Mouse (Mus musculus): ENCODE results near the gene Pptc7.
"Not testable (repeated sequence)": the region's sequence is repeated elsewhere in the genome, so short reads cannot be mapped to it uniquely, and the experiment has no call there.

The Pptc7 gene

DNA sequence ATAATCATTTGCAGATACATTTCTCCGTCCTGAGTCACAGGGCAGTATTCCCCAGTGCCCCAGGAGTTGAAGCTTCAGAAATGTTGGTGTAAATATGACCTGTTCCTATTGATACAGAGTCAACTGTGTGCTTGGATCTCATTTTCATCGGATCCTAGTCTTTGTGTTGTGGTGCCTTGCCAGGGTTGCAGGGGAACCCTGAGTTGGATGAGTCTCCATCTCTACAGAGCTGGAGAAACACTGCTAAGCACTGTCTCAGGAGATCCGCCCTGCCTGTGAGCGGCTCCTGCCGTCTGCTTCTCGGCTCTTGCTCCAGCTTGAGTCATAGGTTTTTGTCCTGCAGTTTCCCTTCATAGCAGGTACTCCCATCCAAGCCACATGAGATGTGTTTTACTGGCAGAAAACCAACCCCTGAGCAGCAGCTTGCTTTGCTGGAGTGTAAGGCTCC lies 15.9 kb downstream of the Pptc7 start:
- no peak for DNase-seq (ENCODE audit: low spot score)

DNA sequence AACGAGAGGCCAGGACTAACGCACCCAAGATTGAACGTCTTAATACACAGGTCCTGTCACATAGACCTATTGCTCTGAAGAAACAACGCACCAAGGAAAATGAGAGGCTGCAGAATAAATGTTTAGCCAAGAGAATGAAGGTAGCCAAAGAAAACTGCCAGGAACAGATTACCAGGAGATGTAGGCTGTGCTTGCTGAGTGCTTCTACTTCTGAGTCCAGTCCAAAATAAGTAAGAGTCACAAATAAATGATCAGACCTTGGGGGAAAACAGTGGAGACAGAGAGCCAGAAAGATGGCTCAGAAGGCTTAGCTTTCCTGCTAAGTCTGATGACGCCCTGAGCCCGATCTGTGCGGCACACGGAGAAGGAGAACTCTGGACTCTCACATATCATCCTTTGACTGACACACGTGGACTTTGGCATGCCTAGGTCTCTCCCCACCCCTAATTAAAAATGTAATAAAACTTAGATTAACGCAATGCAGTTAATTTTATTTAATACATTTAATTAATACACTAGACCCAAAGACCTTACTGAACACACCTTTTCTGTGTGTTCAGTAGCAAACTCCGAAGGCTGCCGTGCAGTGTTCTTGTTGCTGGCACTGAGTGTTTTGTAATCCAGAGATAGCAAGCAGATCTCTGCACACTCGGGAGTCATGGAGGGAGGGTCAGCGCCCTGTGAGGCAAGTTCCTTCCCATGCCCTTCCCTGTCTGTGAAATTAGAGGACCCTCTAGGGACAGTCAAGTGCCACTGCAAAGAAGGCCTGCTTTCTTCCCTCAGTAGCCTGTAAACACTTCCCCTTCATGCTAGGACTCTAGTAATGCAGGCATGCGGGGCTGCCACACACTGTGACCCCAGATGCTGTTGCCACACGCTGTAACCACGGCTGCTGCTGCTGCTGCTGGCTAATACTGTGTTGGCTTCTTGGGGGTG lies 18.9 kb downstream of the Pptc7 start:
- DNase-seq (ENCODE audit: low spot score): no peak

DNA sequence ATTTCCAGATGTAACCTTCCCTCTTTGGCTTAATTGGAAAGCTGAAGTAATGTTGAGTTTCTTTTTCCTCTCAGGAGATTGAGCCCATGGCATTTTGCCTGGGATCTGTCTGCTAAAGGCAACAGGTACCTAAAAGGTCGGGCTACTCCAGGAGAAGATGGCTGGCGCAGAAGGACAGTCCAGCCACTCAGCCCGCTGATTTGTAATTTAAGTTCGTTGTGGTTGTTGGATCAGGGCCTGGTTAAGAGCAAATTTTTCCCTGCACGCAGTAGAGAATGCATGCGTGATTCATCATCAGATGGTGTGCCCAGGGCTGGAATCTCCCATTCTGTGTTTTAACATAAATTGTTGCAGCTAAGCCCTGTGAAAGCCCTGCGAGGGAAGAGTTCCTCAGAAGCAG lies 19.8 kb downstream of the Pptc7 start:
- no peak for DNase-seq (ENCODE audit: low spot score)

DNA sequence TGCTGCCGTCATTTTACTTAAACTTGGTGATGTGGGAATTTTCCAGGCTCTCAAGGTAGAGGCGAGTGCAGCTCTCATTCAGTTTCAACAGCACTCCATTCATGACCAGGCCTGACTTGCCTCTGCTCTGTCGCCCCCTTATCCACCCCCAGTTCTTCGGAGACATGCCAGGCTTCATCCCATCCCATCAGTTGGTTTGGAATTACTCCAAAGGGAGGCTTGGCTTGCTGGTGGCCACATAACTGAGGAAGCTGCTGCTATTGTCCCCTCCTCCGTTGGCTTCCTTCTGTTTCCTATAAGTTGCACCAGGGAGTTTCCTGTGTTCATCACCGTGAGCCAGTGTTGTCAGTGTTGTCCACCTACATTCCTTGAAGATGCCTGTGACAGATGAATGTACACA lies 20.4 kb downstream of the Pptc7 start:
- no peak for DNase-seq (ENCODE audit: low spot score)

DNA sequence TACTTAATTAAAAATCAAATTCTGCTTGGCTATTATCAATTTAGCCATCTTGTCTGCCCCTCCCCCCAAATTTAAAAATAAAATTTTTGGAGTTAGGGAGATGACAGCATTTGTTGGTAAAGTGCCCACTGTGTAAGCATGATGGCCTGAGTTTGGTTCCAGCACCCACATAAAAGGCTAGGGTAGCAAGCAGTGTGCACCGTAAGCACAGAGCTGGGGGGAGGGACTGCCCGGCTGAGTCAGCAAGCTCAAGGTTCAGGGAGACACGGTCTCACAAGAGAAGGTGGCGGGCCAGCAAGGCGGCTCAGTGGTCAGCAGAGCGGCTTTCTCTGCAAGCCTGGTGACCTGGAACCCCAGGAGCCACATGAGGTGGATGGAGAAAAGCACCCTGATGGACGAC lies 21.3 kb downstream of the Pptc7 start:
- no peak for DNase-seq (ENCODE audit: low spot score)

DNA sequence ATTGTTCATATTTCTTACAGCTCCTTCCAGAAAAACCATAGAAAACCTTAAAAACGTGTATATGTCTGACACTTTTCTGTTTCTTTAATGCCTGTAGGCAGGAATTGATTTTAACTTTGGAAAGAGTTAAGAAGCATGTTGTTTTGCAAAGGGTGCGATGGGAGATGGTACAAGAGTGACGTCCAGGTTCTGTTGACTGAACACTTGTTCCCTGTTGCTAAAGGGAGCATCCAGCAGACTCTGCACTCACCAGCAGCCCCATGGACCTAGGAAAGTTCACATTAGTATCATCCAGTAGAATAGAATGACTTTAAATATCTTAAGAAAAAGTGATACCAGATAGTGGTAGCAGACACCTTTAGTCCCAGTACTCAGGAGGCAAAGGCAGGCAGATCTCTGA lies 22.4 kb downstream of the Pptc7 start:
- no peak for DNase-seq (ENCODE audit: low spot score)

DNA sequence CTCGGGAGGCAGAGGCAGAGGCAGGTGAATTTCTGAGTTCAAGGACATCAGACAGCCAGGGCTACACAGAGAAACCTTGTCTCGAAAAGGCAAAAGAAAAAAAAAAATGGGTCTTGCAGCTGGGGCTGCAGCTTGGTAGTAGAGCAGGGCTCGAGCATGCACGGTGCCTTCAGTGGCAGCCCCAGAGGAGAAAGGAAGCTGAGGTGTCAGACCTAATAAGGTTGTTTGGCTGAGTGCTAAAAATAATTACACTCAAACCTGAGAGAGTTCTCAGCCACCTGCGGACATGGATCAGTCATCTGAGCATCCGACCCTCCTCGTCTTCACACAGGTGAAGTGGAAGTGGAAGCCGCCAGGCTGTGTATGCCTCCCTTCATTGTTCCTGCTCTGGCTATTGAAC lies 26.5 kb downstream of the Pptc7 start:
- DNase-seq (ENCODE audit: low spot score): peak; percentile 40

DNA sequence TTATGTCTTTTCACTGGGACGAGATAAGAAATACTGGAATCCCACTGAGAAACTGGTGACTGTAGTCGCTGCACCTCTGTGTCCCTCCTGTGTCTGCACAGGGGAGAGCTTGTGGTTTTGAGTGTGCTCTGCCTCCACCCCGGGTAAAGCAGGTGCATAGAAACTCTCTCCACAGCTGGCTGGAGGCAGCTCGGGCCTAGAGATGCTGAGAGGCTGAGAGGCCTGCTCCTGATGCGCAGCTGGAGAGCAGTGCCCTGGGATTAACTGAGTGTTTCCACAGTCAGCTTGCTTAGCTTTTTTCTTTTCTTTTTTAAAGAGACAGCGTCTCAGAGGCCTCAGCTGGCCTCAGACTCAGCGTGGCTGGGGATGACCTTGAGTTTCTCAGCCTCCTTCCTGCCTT lies 27.5 kb downstream of the Pptc7 start:
- no peak for DNase-seq (ENCODE audit: low spot score)

DNA sequence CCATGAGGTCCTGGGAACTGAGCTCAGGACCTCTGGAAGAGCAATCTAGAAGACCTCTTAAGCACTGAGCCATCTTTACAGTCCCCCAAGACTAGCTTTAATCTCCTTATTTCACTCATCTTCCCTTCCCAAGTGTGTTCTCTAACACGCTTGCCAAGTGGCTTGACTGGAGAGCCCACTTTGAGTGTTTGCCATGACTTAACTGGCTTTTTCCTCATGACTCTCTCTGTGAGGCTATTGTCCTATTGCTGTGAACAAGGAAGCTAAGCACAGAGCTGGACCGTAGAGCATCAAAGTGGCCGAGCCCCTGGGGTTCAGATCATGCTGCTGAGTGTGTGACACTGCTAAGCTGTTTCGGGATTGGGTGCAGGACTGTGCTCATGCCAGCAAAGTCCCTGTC lies 28.2 kb downstream of the Pptc7 start:
- DNase-seq (ENCODE audit: low spot score): no peak

DNA sequence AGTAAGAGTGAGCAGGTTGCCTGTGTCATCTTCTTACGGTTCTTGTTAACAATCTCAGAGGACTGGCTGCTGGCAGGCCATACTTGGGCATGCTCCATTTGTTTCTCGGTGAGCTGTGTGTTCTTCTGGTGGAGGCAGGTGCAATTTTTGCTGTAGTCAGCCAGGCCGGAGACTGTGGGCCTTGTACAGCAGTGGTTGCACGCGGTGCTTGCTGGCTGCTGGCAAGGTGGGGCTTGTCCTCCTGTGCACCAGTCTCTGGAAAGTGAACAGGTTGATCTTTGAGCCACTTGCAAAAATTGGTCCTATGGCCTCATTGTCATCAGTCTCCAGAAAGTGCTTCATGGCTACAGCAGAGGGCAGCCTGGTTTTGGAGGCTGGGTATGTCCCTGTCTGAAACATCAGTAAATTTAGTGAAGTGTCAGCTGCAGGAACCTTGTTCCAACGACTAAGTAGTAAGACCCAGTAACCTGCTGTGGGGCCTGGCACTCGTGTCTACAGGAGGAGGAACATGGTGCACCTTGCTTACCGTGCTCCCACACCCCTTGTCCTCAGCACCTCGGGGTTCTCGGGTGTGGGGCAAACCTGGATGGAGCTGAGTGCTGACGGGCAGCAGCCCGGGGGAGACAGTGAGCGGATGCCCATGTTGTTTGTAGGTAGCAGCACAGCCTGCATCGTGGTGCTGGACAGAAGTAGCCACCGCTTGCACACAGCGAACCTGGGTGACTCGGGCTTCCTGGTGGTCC lies 28.9 kb downstream of the Pptc7 start:
- no peak for DNase-seq (ENCODE audit: low spot score)

DNA sequence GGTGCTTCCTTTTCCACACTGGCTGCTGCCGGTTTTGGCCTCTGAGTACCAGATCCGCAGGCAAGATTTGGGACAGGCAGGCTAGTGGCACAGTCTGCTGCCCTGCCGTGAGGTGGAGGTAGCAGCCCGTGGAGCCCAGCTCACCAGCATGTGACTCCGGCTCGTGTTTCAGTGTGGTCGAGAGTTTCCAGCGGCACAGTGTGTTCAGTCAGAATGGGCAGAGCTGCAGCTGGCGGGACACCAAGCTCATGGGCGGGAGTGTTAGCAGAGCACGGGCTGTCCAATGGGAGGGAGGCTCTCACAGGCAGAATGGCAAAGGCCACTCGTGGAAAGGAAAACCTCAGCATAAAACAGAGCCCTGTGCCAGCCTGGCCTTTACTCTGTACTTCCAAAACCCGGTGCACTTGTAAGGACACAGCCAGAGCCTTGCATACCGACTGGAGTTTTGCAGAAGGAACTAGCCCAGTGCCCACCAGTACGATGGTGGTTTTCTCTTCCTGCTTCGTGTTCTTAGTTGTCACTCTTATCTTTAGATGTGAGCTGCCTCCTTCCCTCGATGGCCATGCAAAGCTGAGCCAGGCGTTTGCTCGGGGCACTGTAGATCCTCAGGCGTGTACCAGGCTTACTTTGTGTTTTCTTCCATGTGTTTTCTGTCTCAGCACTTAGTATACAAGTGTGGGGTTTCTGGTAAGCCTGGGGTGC lies 31.0 kb downstream of the Pptc7 start:
- DNase-seq (ENCODE audit: low spot score): peak; percentile 58

DNA sequence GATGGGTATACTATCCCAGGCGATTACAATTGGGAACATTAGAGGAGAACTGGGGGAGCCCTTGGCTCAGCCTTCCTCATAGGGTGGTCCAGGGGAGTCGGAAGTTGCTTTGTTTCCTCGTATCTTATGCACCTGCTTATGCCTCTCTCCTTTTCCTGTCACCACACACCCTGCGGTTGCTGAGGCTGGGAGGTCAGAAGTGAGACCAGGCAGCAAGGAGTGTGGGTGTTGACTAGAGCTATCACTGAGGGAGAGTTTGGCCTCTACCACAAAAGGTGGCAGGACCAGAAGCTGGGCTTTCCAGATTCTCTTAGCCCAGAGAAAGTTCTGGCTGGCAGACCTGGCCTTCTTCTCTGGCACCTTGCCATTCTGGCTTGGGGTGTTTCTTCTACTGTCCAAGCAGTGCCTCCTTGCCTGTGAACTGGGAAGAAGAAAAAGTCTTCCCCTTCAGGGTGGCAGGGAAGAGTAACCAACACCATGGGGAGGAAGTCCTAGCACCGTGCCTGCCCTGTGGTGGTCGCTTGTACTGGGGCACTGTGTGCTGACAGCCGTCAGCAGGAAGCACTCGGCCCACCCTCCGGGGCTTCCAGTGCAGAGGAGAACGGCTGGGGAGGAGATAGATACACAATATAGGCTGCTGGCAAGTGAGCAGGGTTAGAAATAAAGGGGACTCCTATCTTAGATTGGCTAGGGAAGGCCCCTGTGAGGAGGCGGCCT lies 33.3 kb downstream of the Pptc7 start:
- DNase-seq (ENCODE audit: low spot score): peak; percentile 43

DNA sequence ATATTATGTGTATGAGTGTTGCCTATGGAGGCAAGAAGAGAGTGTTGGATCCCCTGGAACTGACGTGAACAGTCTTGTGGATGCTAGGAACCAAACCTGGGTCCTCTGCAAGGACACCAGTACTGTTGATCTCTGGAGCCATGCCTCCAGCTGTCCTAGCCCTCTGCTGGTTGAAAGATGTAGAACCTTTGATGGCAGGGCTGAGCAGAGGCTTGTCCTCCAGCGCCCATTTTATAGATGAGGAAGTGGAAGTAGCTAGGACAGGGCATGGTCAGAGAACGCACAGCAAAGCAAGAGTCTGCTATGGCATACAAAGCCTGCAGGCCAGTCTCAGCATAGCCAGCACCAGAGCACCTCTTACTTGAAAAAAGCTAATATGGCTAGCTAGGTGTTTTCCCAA lies 33.9 kb downstream of the Pptc7 start:
- peak; percentile 76 for DNase-seq (ENCODE audit: low spot score)

DNA sequence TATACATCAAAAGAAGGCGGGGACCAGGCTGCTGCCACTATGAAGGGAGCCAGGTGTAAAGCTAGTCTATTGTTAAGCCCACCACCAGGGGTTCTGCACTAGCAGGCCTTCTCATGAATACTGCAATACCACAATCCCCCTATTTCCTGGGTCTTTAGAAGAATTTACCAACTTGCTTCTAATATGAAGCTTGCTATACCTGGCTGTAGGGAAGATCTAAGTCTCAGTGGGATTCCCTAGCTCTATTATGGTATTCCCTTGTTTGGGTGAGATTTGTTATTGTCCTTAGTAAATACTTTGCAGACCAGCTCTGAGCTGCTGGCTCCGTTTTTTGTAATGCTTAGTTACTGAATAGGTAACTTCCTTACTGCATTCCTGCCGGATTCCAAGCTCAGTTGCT lies 34.8 kb downstream of the Pptc7 start:
- not testable (repeated sequence) for DNase-seq (ENCODE audit: low spot score)

DNA sequence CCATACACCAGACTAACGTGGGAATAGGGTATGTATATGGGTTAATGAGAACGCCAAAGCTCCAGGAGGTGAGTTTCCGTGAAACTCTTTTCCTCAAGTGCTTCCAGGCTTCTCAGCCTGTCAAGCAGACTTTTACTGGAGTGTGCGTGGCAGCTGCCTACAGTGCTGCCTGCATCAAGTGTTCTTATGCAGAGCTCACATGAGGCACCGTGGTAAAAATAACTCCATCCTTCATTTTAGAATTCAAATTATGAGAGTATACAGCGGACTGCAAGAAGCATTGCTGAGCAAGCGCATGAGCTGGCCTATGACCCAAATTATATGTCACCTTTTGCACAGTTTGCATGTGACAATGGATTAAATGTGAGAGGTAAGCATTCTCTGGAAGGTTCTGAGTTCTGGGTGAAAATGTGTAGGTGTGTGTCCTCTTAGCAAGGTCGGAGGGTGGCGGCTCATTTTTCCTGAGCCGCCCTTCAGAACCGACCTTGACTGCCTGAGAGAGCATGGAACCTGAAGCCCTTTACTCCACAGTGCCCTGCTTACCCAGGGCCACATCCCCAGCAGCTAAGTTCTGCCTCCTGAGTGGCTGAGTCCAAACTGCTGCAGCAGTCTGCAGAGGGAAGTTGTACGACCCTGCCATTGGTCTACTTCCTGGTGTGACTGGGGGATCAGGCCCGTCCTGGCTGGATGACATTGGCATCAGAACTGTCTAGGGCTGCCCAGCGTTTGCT lies 35.5 kb downstream of the Pptc7 start:
- DNase-seq (ENCODE audit: low spot score): no peak

DNA sequence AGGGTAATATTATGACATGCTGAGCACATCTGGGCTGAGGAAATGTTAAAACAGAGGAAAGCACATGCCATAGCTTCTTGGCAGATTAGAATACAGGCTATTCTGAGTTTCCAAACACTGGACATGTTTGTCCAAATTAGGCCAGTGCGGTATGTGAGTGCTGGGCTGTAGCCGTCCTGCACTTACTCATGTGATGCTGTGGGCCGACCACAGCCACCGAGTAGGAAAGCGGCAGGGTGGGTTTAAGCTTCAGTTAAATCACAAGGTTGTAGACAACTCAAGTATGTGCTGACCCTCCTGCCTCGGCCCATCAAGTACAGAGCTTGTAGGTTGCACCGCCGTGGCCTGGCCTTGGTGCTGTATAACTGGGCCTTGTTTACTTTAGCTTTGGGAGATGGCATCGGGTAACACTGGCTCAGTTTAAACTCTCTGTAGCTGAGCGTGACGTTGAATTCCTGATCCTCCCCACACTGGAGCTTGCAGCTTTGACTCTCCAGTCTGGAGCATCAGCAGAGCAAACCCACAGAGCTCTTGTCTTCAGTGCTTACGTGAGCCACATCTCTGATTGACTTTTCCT lies 36.1 kb downstream of the Pptc7 start:
- DNase-seq (ENCODE audit: low spot score): no peak

DNA sequence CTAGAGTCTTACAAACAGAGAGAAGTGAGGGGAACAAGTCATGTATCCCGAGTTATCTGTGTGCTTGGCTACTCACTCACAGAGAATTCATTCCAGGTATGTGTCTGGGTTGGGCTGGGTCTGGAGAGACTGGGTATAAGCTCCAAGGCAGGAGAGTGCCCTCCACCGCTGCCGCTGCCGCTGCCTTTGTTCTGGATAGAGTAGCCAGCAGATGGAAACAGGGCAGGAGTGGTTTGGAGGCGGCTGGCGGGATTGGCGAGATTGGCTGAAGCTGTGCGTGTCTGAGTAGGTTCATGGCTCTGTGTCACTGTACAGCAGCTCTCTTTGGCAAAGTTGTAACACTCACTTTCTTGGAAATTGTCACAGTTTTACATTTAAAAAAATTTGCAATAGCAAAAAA lies 39.4 kb downstream of the Pptc7 start:
- no peak for DNase-seq (ENCODE audit: low spot score)

DNA sequence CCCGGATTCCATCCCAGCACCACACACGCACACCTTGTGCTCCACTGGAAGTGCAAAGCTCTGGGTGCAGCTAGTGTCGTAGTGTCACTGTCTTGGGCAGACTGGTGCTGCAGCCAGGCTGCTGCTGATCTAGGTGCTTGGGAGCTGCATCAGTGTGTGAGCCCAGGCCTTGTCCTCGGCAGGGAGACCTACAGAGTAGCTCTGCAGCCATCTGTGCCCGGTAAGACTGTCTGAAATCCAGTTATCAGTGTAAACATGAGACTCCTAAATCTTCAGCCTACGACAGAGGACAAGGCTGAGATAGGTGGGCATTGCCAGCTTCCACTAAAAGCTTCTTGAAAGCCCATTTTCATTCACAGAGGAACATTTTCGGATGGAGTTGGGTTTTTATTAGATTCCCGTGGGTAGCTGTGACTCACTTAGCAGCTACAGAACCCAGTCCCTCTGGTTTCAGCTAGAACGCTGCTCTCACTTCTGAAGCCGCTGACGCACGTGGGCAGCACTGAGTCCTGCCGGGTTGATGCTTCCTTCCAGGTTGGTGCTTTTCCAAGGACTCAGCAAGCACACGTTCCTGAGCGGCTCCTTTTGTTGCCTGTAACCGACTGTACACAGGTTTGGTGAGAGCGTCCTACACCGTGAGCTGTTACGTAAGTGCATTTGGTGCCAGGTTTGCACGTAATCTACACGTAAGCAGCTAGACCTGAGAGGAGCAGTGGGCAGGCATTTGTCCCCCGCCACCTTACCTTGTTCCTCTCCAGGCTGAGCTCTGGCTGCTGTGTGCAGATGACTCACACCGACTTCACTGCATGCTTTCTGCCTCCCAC lies 40.7 kb downstream of the Pptc7 start:
- no peak for DNase-seq (ENCODE audit: low spot score)

DNA sequence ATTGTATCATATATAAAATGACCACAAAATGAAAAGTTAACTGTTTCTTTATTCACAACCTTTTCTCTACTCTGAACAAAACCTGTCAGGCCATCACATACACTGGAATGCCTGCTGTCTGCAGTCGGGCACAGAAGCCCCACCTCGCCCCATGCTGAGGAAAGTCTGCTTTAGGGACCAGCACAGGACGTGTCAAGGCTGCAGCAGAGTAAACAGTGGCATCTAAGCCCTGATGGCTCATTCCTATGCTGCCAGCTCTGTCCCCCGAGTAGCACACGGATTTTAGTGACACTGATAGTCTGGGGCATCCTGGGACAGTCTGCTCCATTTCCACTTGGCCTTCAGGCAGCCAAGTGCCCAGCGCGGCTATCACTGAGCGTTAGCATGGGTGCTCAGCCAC lies 41.3 kb downstream of the Pptc7 start:
- no peak for DNase-seq (ENCODE audit: low spot score)

DNA sequence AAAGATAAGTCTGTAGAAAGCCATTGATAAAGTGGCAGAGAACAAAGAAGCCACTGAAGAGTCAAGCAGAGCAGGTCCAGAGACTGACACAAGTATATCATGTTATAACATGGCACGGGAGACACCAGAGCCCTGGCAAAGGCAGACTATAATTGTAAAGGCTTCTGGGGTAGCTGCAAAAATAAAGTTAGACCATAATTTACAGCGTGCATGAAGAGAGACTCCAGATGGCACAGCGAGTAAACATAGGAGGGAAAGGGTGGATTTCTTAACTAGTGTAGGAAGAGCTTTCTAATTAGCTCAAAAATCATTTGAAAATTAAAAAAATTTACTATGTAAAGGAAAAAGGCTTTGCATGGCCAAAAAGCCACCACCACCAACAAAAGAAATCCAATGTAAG lies 43.1 kb downstream of the Pptc7 start:
- no peak for DNase-seq (ENCODE audit: low spot score)
